Mouse (Mus musculus) stomach, embryonic 14.5 days (tissue): ENCODE measurements around the gene Mfsd7a. TPM values are rescaled to one million over a fixed set of nuclear protein-coding genes. Genes with fewer than 3 reads are reported as not detected.
A peak's percentile ranks its signal among the peaks of the same experiment; 100 is the strongest.

ENCODE experiments used
- ATAC-seq: fragments of 200-750 bp; cut with Nextera tagmentation; 2 replicates; pipeline ENCODE4 v1.8.0; 2017; ENCODE audit warnings: low read depth, moderate TSS enrichment; ENCODE audit not compliant: insufficient number of reproducible peaks, insufficient read depth, low FRiP score
- H3K27ac ChIP-seq: fragments of 300-500 bp; sonication (generic); 2 replicates; pipeline ENCODE4 v1.5.1; 2014; ENCODE audit warnings: mild to moderate bottlenecking, low read length, moderate library complexity, mixed read lengths
- H3K27me3 ChIP-seq: fragments of 300-500 bp; sonication (generic); 2 replicates; pipeline ENCODE4 v1.6.1; 2014; ENCODE audit warnings: low read length, control low read depth, mixed read lengths; ENCODE audit not compliant: control insufficient read depth, insufficient read depth
- H3K36me3 ChIP-seq: fragments of 300-500 bp; sonication (generic); 2 replicates; pipeline ENCODE4 v1.6.1; 2014; ENCODE audit warnings: mild to moderate bottlenecking, control low read depth, low read length, moderate library complexity, mixed read lengths; ENCODE audit not compliant: control insufficient read depth, insufficient read depth
- H3K4me1 ChIP-seq: fragments of 300-500 bp; sonication (generic); 2 replicates; pipeline ENCODE4 v1.6.1; 2014; ENCODE audit warnings: low read length, control low read depth, mixed read lengths; ENCODE audit not compliant: control insufficient read depth, insufficient read depth
- H3K4me2 ChIP-seq: fragments of 300-500 bp; sonication (generic); replicated peaks from 2 replicates; pipeline ENCODE4 v1.6.1; 2014; ENCODE audit warnings: low read depth, low read length, control low read depth
- H3K4me3 ChIP-seq: fragments of 300-500 bp; sonication (generic); 2 replicates; pipeline ENCODE4 v1.5.1; 2014; ENCODE audit warnings: low read depth, low read length, control low read depth
- H3K9ac ChIP-seq: fragments of 300-500 bp; sonication (generic); replicated peaks from 2 replicates; pipeline ENCODE4 v1.6.1; 2014; ENCODE audit warnings: low read depth, mild to moderate bottlenecking, control low read depth, low read length, moderate library complexity, mixed read lengths
- H3K9me3 ChIP-seq: fragments of 300-500 bp; sonication (generic); 2 replicates; pipeline ENCODE4 v1.6.1; 2016; ENCODE audit warnings: low read depth, low read length, control low read depth; ENCODE audit not compliant: control insufficient read depth
- WGBS: fragments of 180-500 bp; shearing (Covaris S2); extraction: QIAGEN DNeasy Blood & Tissue Kit; methylation state at CpG from one replicate; pipeline ENCODE4 v1.1.7; 2014; 5-methylcytosine and 5-hydroxymethylcytosine counted together
- polyA plus RNA-seq: library from polyadenylated mRNA; unstranded; fragments of >200 nt; fragmentation: Nextera tagmentation; extraction: Ambion mirVana; gene quantifications from 2 replicates; pipeline ENCODE4 v1.2.1, GENCODE M21; 2014

Gene Mfsd7a
- polyA plus RNA-seq, 1 experiment from 2014 or later = 0.54 TPM

DNA sequence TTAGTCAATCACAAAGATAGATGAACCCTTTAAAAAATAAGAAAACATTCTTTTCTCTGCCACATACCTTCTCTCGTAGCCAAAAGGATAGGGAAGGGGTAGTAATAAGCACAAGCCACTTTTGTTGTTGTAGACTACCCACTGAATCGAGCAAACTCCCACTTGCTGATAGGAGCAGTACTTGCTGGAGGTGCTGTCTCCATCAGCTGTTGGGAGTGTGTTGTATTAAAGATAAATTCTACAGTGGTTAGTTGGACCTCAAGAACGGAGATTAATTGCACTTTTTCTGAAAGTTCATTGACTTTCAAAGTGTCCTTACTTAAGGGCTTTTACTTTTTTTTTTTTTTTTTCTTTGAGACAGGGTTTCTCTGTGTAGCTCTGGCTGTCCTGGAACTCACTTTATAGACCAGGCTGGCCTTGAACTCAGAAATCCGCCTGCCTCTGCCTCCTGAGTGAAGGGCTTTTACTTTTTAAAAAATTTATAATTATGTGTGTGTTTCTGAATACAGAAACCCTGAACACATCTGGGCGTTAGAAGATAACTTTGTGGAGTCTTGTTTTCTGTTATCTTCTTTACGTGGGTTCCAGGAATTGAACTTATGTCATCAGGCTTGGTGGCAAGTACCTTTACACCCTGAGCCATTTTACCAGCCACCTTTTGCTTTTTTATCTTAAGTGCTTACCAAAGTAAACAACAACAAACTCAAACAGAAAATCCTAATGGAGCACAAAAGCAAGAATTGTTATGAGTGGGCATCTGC, 16.6 kb upstream of the Mfsd7a start:
- no peaks in the 10 kb centered on the region for H3K36me3 ChIP-seq
- no peak overlapping the region for H3K27ac ChIP-seq
- 80% methylated on average over 6 of the region's 6 CpGs for WGBS
- no peaks in the 10 kb centered on the region for H3K9me3 ChIP-seq
- H3K27me3 ChIP-seq = no peaks in the 10 kb centered on the region
- peaks cover 17% of the 10 kb centered on the region for H3K4me1 ChIP-seq
- no peak overlapping the region for H3K9ac ChIP-seq
- no peak overlapping the region for H3K4me3 ChIP-seq
- ATAC-seq = no peak
- no peak overlapping the region for H3K4me2 ChIP-seq

DNA sequence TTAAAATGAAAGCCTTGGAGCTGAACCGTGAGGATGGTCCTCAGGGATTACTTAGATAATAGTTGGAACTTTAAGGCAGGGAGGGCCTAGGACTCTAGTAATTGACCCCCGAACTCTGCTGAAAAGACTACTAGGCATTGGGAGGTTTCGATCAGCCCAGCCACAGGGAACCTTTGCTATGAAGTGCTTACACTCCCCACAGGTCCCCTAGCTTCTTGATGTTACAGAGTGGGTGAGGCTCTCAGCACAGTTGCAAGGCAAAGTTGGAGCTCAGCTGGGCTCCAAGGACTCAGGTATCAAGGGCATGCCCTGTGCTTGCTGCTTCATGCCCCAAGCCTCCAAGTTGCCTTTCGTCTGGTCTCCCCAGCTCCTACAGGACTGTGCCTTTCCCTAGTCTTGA, 13.8 kb upstream of the Mfsd7a start:
- WGBS = 31% methylated on average over 4 of the region's 4 CpGs
- Histone ChIP-seq H3K27ac (no peak overlapping the region; the same call in 1 of the 2 replicates), H3K9me3 (no peaks in the 10 kb centered on the region), H3K27me3 (no peaks in the 10 kb centered on the region), H3K4me1 (peaks cover 17% of the 10 kb centered on the region), H3K9ac (peak overlapping the region; percentile 99), H3K4me3 (peak overlapping the region; percentile 96), H3K4me2 (peak overlapping the region; percentile 98), H3K36me3 (no peaks in the 10 kb centered on the region)
- no peak for ATAC-seq

- peak; percentile 98 for ATAC-seq
- H3K36me3 ChIP-seq = no peaks in the 10 kb centered on the region
- peaks cover 17% of the 10 kb centered on the region for H3K4me1 ChIP-seq
- peak within 1 kb of the TSS; percentile 96 for H3K4me3 ChIP-seq
- peak within 1 kb of the TSS; percentile 99 for H3K9ac ChIP-seq
- H3K9me3 ChIP-seq = no peaks in the 10 kb centered on the region
- WGBS = 1% methylated on average over 58 of the region's 62 CpGs
- H3K27me3 ChIP-seq = no peaks in the 10 kb centered on the region
- H3K4me2 ChIP-seq = peak within 1 kb of the TSS; percentile 98
- peak within 1 kb of the TSS; percentile 84 for H3K27ac ChIP-seq
These were observed 12.7 kb upstream of the Mfsd7a start, which contains the start of gene Pcgf3 for GRCm38 (mm10) chr5:108461082-108462065. TSS of gene Pcgf3 (plus strand) at chr5:108461232.

DNA sequence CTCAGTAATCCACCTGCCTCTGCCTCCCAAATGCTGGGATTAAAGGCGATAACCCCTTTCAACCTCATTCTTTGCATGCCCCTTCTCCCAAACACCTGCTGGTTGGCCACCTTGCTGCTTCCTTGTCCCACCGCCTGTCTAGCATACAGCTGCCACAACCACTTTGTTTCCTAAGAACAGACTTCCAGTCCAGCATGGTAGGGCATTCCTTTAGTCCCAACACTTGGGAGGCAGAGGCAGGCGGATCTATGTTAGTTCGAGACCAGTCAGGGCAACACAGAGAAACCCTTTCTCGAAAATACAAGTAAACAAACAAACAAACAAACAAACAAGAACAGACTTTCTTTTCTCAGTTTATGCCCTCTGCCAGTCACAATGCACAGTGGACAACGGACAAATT, 11.8 kb upstream of the Mfsd7a start:
- Histone ChIP-seq H3K27ac (no peak overlapping the region), H3K36me3 (no peaks in the 10 kb centered on the region), H3K4me1 (peaks cover 17% of the 10 kb centered on the region), H3K4me3 (peak overlapping the region; percentile 96), H3K4me2 (peak overlapping the region; percentile 98), H3K9me3 (no peaks in the 10 kb centered on the region), H3K9ac (no peak overlapping the region), H3K27me3 (no peaks in the 10 kb centered on the region)
- 34% methylated on average over 6 of the region's 6 CpGs for WGBS
- no peak for ATAC-seq

DNA sequence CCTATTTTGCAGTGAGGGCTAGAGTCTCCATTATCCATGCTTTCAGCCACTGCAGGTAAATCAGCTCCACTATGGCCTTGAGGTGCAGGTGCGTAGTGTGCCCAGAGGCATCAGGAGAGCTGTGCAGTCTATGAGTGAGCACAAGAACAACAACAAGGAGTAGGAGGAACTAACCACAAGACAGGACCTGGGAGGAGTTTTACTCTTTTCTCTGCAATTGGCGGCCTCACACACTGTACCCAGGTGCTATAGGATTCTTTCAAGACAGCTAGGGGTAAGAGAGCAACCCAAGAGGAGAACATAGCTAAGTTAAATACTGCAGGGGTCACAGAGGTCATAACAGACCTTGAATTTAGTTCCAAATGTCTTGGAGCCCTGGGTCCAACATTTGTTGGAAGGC, 10.0 kb upstream of the Mfsd7a start:
- ATAC-seq = no peak
- no peaks in the 10 kb centered on the region for H3K9me3 ChIP-seq
- H3K36me3 ChIP-seq = no peaks in the 10 kb centered on the region
- H3K4me1 ChIP-seq = peaks cover 13% of the 10 kb centered on the region
- H3K4me2 ChIP-seq = no peak overlapping the region
- H3K27ac ChIP-seq = no peak overlapping the region
- 87% methylated on average over 2 of the region's 2 CpGs for WGBS
- H3K27me3 ChIP-seq = no peaks in the 10 kb centered on the region
- H3K4me3 ChIP-seq = no peak overlapping the region
- H3K9ac ChIP-seq = no peak overlapping the region

- Histone ChIP-seq H3K27ac (no peak overlapping the region), H3K27me3 (no peaks in the 10 kb centered on the region), H3K9ac (no peak overlapping the region), H3K9me3 (no peaks in the 10 kb centered on the region), H3K36me3 (no peaks in the 10 kb centered on the region), H3K4me3 (no peak overlapping the region), H3K4me1 (0 out of 2 replicates have a peak, but pooled peaks cover 3% of the 10 kb centered on the region), H3K4me2 (no peak overlapping the region)
- 42% methylated on average over 3 of the region's 3 CpGs for WGBS
- ATAC-seq = no peak
These were observed 5.4 kb upstream of the Mfsd7a start for GRCm38 (mm10) chr5:108454094-108454493.

GRCm38 (mm10) chr5:108452422-108452821, 3.7 kb upstream of the Mfsd7a start:
- Histone ChIP-seq H3K4me1 (0 out of 2 replicates have a peak, but pooled peaks cover 3% of the 10 kb centered on the region), H3K27ac (no peak overlapping the region), H3K27me3 (no peaks in the 10 kb centered on the region), H3K9me3 (no peaks in the 10 kb centered on the region), H3K36me3 (no peaks in the 10 kb centered on the region), H3K9ac (no peak overlapping the region), H3K4me3 (no peak overlapping the region), H3K4me2 (no peak overlapping the region)
- 76% methylated on average over 1 of the region's 1 CpGs for WGBS
- ATAC-seq = no peak

DNA sequence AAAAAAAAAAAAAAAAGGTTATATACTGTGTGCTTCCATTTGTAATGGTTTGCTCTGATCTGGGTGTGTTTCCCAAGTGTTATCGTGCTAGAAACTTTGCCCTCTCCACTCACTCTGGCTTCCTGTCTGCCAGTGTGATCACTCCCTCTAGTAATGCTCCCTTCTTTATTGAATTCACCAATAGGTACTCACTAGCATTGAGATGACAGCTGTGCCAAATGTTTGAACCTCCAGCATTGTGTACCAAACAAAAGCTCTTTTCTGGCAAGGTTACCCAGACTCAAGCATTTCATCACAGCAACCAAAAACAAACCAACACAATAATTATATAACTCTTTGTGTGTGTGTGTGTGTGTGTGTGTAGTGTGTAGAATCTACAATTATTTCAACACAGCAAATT, 2.9 kb upstream of the Mfsd7a start:
- Histone ChIP-seq H3K4me3 (no peak overlapping the region), H3K27me3 (no peaks in the 10 kb centered on the region), H3K36me3 (no peaks in the 10 kb centered on the region), H3K27ac (no peak overlapping the region), H3K4me1 (0 out of 2 replicates have a peak, but pooled peaks cover 3% of the 10 kb centered on the region), H3K4me2 (no peak overlapping the region), H3K9me3 (no peaks in the 10 kb centered on the region), H3K9ac (no peak overlapping the region)
- ATAC-seq = no peak
- 88% methylated on average over 1 of the region's 1 CpGs for WGBS
